Mouse (Mus musculus) limb, embryonic 14.5 days (tissue): ENCODE results near the gene Atad5. TPM values are rescaled to one million over a fixed set of nuclear protein-coding genes. Genes with fewer than 3 reads are reported as not detected.

Source experiments
- ATAC-seq: fragments of 200-750 bp; cut with Nextera tagmentation; 2 replicates; pipeline ENCODE4 v1.8.0; 2017; ENCODE audit warnings: low read depth, moderate number of reproducible peaks, moderate TSS enrichment; ENCODE audit not compliant: low FRiP score
- DNase-seq: peaks from one replicate; pipeline ENCODE4 v3.0.0-alpha.2; 2015; ENCODE audit warnings: low spot score
- H3K27ac ChIP-seq: fragments of 300-500 bp; sonication (generic); replicated peaks from 2 replicates; pipeline ENCODE4 v1.5.1; 2014; ENCODE audit warnings: low read depth, mild to moderate bottlenecking, low read length, moderate library complexity, mixed read lengths
- H3K27me3 ChIP-seq: fragments of 300-500 bp; sonication (generic); 2 replicates; pipeline ENCODE4 v1.6.1; 2014; ENCODE audit warnings: low read length, mixed read lengths; ENCODE audit not compliant: control insufficient read depth, insufficient read depth
- H3K36me3 ChIP-seq: fragments of 300-500 bp; sonication (generic); 2 replicates; pipeline ENCODE4 v1.6.1; 2014; ENCODE audit warnings: mild to moderate bottlenecking, low read length, moderate library complexity, mixed read lengths; ENCODE audit not compliant: control insufficient read depth, insufficient read depth
- H3K4me1 ChIP-seq: fragments of 300-500 bp; sonication (generic); 2 replicates; pipeline ENCODE4 v1.6.1; 2014; ENCODE audit warnings: antibody characterized with exemption, low read length, mixed read lengths; ENCODE audit not compliant: control insufficient read depth, insufficient read depth
- H3K4me2 ChIP-seq: fragments of 300-500 bp; sonication (generic); replicated peaks from 2 replicates; pipeline ENCODE4 v1.6.1; 2014; ENCODE audit warnings: low read depth, mild to moderate bottlenecking, low read length, moderate library complexity; ENCODE audit not compliant: severe bottlenecking
- H3K4me3 ChIP-seq: fragments of 300-500 bp; sonication (generic); replicated peaks from 2 replicates; pipeline ENCODE4 v1.5.1; 2014; ENCODE audit warnings: low read length
- H3K9ac ChIP-seq: fragments of 300-500 bp; sonication (generic); 2 replicates; pipeline ENCODE4 v1.6.1; 2014; ENCODE audit warnings: mild to moderate bottlenecking, low read depth, low read length, moderate library complexity; ENCODE audit not compliant: severe bottlenecking
- H3K9me3 ChIP-seq: fragments of 300-500 bp; sonication (generic); 2 replicates; pipeline ENCODE4 v1.6.1; 2016; ENCODE audit warnings: low read length; ENCODE audit not compliant: control insufficient read depth
- POLR2A ChIP-seq: fragments of 200-500 bp; IDR thresholded peaks from 2 replicates; pipeline ENCODE4 v1.8.0; 2012; ENCODE audit warnings: inconsistent platforms, mild to moderate bottlenecking, moderate library complexity, borderline replicate concordance; ENCODE audit not compliant: insufficient read depth, insufficient read length; ENCODE audit errors: extremely low read depth
- WGBS: fragments of 180-500 bp; shearing (Covaris S2); extraction: QIAGEN DNeasy Blood & Tissue Kit; methylation state at CpG from one replicate; pipeline ENCODE4 v1.1.7; 2014; 5-methylcytosine and 5-hydroxymethylcytosine counted together
- polyA plus RNA-seq, 2 experiments: library from polyadenylated mRNA; depleted of rRNA in 1 of 2; stranded (reverse) in 1 of 2; unstranded in 1 of 2; fragments of >200 nt; fragmentation: Nextera tagmentation in 1 of 2; extraction: Ambion mirVana in 1 of 2; gene quantifications; 2 replicates each; pipeline versions ENCODE4 v1.2.1 to v1.2.3; 2012 to 2014

The Atad5 gene
- polyA plus RNA-seq, 2 experiments = 11.1 to 13.8 TPM

DNA sequence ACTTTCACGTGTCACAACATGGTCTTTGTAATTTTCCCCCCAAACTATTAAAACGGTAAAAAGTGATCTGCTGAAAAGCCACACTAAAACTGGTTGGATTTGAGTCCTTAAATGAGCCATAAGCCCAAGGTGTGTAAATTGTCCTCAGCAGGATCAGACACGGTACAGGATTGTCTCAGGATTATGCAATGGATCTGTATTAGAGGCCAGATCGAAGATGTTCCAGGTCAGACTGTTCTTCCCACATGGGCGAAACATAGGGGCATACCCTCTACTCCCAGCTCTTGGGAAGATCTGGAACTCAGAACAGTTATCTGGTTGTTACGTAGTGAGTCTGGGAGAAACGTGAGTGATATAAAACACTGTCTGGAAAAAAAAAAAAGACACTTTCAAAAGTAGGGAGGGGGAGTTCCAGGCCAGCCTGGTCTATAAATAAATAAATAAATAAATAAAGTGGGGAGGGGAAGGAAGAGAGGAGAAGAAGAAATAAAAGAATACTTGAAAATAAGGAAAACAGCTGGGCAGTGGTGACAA lies 7.3 kb upstream of the Atad5 start:
- ATAC-seq = no peak
- no peak for TF ChIP-seq POLR2A
- H3K4me3 ChIP-seq = no peak overlapping the region
- peaks cover 9% of the 10 kb centered on the region for H3K4me1 ChIP-seq
- peak overlapping the region; percentile 71; the same call in 1 of the 2 replicates for H3K4me2 ChIP-seq
- WGBS = 83% methylated on average over 7 of the region's 7 CpGs
- DNase-seq = no peak
- no peaks in the 10 kb centered on the region for H3K27me3 ChIP-seq
- no peaks in the 10 kb centered on the region for H3K9me3 ChIP-seq
- peak overlapping the region; percentile 93 for H3K27ac ChIP-seq
- H3K9ac ChIP-seq = no peak overlapping the region; the same call in 1 of the 2 replicates
- H3K36me3 ChIP-seq = peaks cover 6% of the 10 kb centered on the region; the same call in 1 of the 2 replicates

DNA sequence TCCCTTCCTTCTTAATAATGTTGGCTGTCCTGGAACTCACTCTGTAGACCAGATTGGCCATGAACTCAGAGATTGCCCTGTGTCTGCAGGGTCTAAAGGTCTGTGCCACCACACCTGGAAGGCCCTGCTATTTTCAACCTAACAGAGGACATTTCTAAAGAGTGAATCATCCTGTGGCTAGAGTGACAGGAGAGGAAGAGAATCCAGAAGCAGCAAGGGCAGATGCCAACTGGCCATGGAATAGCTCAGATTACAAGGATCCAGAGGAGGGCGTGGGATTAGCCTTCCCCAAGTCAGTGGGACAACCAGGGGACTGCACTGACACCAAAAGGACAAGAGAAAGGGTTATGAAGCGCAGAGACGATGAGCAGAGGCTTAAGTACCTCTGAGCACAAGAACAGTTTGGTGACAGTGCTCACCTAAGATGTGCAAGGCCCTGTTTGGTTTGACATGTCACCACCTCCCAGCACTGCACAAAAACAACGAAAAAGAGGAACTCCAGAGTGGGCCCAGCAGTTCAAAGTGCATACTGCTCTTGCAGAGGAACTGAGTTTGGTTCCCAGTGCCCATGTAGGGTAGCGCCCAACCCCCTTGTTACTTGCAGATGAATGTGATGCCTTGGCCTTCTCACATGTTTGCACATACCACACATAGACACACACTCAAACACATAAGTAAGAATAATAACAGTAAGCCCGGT lies 3.7 kb upstream of the Atad5 start:
- H3K4me3 ChIP-seq = no peak overlapping the region
- ATAC-seq (no peak), DNase-seq (no peak)
- WGBS = 72% methylated on average over 6 of the region's 6 CpGs
- TF ChIP-seq POLR2A = no peak
- H3K9ac ChIP-seq = no peak overlapping the region
- peaks cover 10% of the 10 kb centered on the region; the same call in 1 of the 2 replicates for H3K4me1 ChIP-seq
- H3K36me3 ChIP-seq = no peaks in the 10 kb centered on the region
- H3K27me3 ChIP-seq = no peaks in the 10 kb centered on the region
- no peak overlapping the region for H3K4me2 ChIP-seq
- H3K9me3 ChIP-seq = no peaks in the 10 kb centered on the region
- H3K27ac ChIP-seq = no peak overlapping the region

DNA sequence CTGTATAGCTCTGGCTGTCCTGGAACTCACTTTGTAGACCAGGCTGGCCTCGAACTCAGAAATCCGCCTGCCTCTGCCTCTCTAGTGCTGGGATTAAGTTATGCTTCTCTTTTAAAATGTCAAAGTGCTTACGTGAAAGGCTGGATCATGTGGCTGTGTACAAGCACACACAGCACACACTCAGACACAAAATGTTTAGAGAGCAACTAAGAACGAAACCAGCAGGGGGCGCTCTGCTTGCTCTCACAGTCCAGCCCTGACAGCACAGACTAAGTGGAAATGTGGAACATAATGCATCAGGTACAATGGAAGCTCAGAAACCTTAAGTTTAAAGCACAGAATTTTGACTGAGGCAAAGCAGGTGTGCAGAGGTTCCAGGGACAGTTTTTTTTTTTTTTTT lies 2.4 kb upstream of the Atad5 start:
- no peak for TF ChIP-seq POLR2A
- ATAC-seq (0 out of 2 replicates have a peak, but pooled peaks have one; percentile 61), DNase-seq (peak; percentile 88)
- Histone ChIP-seq H3K9me3 (no peaks in the 10 kb centered on the region), H3K4me2 (no peak overlapping the region), H3K9ac (no peak overlapping the region), H3K4me1 (0 out of 2 replicates have a peak, but pooled peaks cover 5% of the 10 kb centered on the region), H3K36me3 (no peaks in the 10 kb centered on the region), H3K27ac (no peak overlapping the region), H3K4me3 (no peak overlapping the region), H3K27me3 (no peaks in the 10 kb centered on the region)
- WGBS = 11% methylated on average over 5 of the region's 5 CpGs

DNA sequence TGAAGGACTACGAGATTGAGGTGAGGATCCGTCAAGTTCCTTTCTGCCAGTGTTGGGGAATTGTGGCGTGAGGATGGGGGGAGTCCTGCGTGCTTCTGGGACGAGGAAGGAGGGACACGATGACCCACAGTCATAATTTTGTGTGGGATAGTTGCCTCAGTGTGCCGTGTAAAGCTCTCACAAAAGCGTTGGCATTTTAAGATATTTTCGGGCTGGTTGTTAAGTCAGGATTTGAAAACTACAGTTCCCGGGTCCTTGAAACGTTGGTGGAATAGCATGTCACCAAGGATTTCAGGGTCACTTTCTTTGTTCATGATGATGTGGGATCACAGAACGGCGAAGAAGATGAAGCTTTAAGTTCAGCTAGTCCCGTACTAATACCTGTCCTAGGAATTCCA lies 616 bp downstream of the Atad5 start:
- Histone ChIP-seq H3K9ac (peak overlapping the region; percentile 82), H3K4me2 (peak overlapping the region; percentile 53), H3K9me3 (no peaks in the 10 kb centered on the region), H3K27ac (no peak overlapping the region), H3K4me1 (0 out of 2 replicates have a peak, but pooled peaks cover 5% of the 10 kb centered on the region), H3K36me3 (0 out of 2 replicates have a peak, but pooled peaks cover 1% of the 10 kb centered on the region), H3K27me3 (no peaks in the 10 kb centered on the region), H3K4me3 (peak overlapping the region; percentile 80)
- no peak for TF ChIP-seq POLR2A
- WGBS = 4% methylated on average over 14 of the region's 14 CpGs
- DNase-seq = no peak
- ATAC-seq = 0 out of 2 replicates have a peak, but pooled peaks have one; percentile 4

DNA sequence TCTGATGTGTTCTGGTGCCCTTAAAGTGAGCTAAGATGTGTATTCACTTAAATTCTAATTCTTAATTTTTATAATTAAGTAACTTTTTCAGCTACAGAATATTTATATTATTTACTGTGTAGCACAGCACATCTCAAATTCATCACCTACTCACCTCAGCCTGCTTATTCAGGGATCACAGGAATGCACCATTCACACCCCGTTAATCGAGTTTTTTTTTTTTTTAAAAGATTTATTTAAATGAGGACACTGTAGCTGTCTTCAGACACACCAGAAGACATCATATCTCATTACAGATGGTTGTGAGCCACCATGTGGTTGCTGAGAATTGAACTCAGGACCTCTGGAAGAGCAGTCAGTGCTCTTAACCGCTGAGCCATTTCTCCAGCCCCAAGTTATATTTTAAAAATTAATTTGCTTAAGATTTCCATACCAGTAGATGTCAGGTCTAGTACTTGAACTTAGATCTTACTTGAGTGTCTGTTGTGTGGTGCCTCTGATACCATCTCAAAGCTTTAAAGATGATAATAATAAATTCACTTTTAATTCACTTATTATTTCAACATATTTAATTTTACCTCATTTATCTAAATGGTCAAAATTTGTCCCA lies 1.5 kb downstream of the Atad5 start:
- H3K27me3 ChIP-seq = no peaks in the 10 kb centered on the region
- peak overlapping the region; percentile 80 for H3K4me3 ChIP-seq
- no peak overlapping the region for H3K27ac ChIP-seq
- ATAC-seq = no peak
- 57% methylated on average over 3 of the region's 3 CpGs for WGBS
- no peaks in the 10 kb centered on the region for H3K9me3 ChIP-seq
- H3K4me1 ChIP-seq = 0 out of 2 replicates have a peak, but pooled peaks cover 5% of the 10 kb centered on the region
- H3K36me3 ChIP-seq = peaks cover 7% of the 10 kb centered on the region; the same call in 1 of the 2 replicates
- peak overlapping the region; percentile 53 for H3K4me2 ChIP-seq
- peak overlapping the region; percentile 82; the same call in 1 of the 2 replicates for H3K9ac ChIP-seq
- no peak for DNase-seq
- TF ChIP-seq POLR2A = no peak
